Mouse (Mus musculus) G1E (cell line): ENCODE measurements around the gene Olfr412. TPM values are rescaled to one million over a fixed set of nuclear protein-coding genes. Genes with fewer than 3 reads are reported as not detected.

Experiments
- ATAC-seq: 2 replicates; pipeline ENCODE4 v1.8.0; 2016; ENCODE audit warnings: mild to moderate bottlenecking; ENCODE audit not compliant: insufficient number of reproducible peaks, poor library complexity, low FRiP score, severe bottlenecking; ENCODE audit errors: extremely low read depth
- DNase-seq: peaks from one replicate; pipeline ENCODE4 v3.0.0; 2012; ENCODE audit warnings: low spot score
- H3K27me3 ChIP-seq: 2 replicates; pipeline ENCODE4 v1.6.1; 2012; ENCODE audit warnings: mild to moderate bottlenecking, low read length, inconsistent platforms; ENCODE audit not compliant: insufficient read depth
- H3K36me3 ChIP-seq: replicated peaks from 2 replicates; pipeline ENCODE3; 2012; ENCODE audit warnings: mild to moderate bottlenecking, inconsistent platforms
- H3K4me1 ChIP-seq: 2 replicates; pipeline ENCODE4 v1.6.1; 2012; ENCODE audit warnings: low read depth, low read length, inconsistent platforms, mixed read lengths; ENCODE audit not compliant: insufficient read depth
- H3K4me3 ChIP-seq: 2 replicates; pipeline ENCODE4 v1.5.1; 2012; ENCODE audit warnings: low read depth, mild to moderate bottlenecking, inconsistent platforms, low read length, moderate library complexity, mixed read lengths
- H3K9me3 ChIP-seq: replicated peaks from 2 replicates; pipeline ENCODE4 v1.6.1; 2012; ENCODE audit warnings: inconsistent platforms
- CTCF ChIP-seq: IDR thresholded peaks from 2 replicates; pipeline ENCODE4 v1.5.1; 2012; ENCODE audit warnings: low read depth, low read length, inconsistent platforms, mixed read lengths
- GATA1 ChIP-seq: IDR thresholded peaks from 2 replicates; pipeline ENCODE4 v1.6.1; 2012; ENCODE audit warnings: borderline replicate concordance, low read length, inconsistent platforms, mixed read lengths
- GATA2 ChIP-seq: IDR thresholded peaks from 2 replicates; pipeline ENCODE4 v1.6.1; 2012; ENCODE audit warnings: low read depth, low read length, inconsistent platforms, borderline replicate concordance
- POLR2AphosphoS5 ChIP-seq: IDR thresholded peaks from 2 replicates; pipeline ENCODE4 v1.6.1; 2012; ENCODE audit warnings: low read depth, low read length, inconsistent platforms; ENCODE audit not compliant: insufficient replicate concordance
- TAL1 ChIP-seq: conservative IDR thresholded peaks from 2 replicates; pipeline ENCODE4 v1.6.1; 2012; ENCODE audit warnings: low read depth, low read length, inconsistent platforms, mixed read lengths
- polyA plus RNA-seq: library from polyadenylated mRNA; stranded (reverse); fragments of >175 nt; gene quantifications from 2 replicates; pipeline ENCODE4 v1.2.3, GENCODE M21; 2012
- total RNA-seq, 2 experiments: library from RNA; stranded (forward) in 1 of 2; stranded (reverse) in 1 of 2; fragments of 200-1000 nt in 1 of 2; fragments of >200 nt in 1 of 2; fragmentation: Nextera tagmentation in 1 of 2; gene quantifications; 2 replicates each; pipeline ENCODE4 v1.2.3; 2014 to 2017

Olfr412 gene
- total RNA-seq (2014; fragmentation: Nextera tagmentation) (not detected in 2 replicates), total RNA-seq (2017) (0.12 and 0.22 TPM in 2 replicates), polyA plus RNA-seq (not detected in 2 replicates)

DNA sequence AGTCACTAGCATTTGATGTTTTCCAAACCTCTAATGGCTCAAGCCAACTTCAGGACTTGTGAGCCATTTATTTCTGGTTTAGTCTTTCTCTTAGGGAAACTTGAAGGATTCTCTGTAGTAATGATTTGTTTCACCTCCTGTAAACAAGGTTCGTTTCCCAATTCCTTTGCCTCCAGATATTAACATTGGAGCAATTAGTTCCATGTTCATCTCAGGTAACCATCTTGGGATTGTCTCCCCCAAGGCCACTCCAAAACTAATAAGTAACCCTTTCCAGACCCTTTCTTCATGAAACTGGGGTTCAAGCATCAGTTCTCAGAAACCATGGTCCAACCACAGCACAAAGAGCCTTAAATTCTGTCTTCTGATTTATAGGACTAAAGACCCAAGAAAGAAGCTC is at the start of gene Olfr412:
TSS of gene Olfr412 (plus strand) at position 301 of the 400 bp plus-strand sequence.
- H3K27me3 ChIP-seq = peaks cover 5% of the 10 kb centered on the region
- TF ChIP-seq TAL1 (no peak), GATA1 (no peak), GATA2 (no peak), POLR2AphosphoS5 (no peak), CTCF (no peak)
- ATAC-seq = no peak

DNA sequence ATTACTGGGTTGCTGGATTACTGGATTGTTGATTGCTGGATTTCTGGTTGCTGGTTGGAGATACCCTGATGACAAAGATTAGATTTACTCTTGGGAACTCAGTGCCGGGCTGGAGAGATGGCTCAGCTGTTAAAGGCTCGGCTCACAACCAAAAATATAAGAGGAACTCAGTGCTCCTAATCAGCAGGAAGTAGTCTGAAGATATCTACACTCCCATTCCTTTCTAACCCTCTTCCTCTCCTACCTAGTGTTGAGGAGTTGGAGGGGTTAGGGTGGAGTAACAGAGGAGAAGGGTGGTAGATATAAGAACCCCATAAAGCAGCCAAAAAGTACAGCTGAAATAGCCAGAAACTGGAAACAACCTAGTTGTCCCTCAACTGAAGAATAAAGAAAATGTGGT is 35.8 kb upstream of the Olfr412 start:
- ATAC-seq = no peak
- H3K4me3 ChIP-seq = no peak overlapping the region
- DNase-seq = no peak
- H3K9me3 ChIP-seq = no peaks in the 10 kb centered on the region
- TF ChIP-seq POLR2AphosphoS5 (no peak), GATA1 (no peak), CTCF (no peak), TAL1 (no peak), GATA2 (no peak)
- no peaks in the 10 kb centered on the region for H3K36me3 ChIP-seq
- no peaks in the 10 kb centered on the region; the same call in 1 of the 2 replicates for H3K27me3 ChIP-seq
- no peaks in the 10 kb centered on the region for H3K4me1 ChIP-seq

More for the DNA sequence above, at the start of gene Olfr412:
- Histone ChIP-seq H3K36me3 (no peaks in the 10 kb centered on the region), H3K4me1 (no peaks in the 10 kb centered on the region), H3K4me3 (no peak within 1 kb of the TSS), H3K9me3 (no peaks in the 10 kb centered on the region)
- no peak for DNase-seq

DNA sequence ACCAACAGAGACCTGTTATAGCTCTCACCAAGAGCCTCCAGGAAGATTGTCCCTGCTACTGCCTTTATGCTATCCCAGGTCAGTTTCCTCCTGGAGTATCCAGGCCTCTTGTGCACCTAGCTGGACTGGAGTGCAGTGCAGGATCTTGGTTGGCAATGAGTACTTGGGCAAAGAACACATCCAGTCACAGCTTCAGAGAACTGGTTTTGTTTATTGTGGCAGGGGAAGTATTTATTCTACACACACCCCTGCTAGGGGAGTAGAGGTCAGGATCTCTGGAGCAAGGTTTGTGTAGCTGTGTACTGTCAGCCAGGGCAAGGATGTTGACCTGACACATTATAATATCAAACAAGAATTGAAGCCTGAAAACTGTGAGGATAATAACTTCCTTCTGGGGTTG is 33.1 kb upstream of the Olfr412 start:
- Histone ChIP-seq H3K27me3 (no peaks in the 10 kb centered on the region; the same call in 1 of the 2 replicates), H3K36me3 (no peaks in the 10 kb centered on the region), H3K4me3 (no peak overlapping the region), H3K9me3 (no peaks in the 10 kb centered on the region), H3K4me1 (no peaks in the 10 kb centered on the region)
- TF ChIP-seq CTCF (no peak), GATA1 (no peak), TAL1 (no peak), POLR2AphosphoS5 (no peak), GATA2 (no peak)
- ATAC-seq (no peak), DNase-seq (no peak)

DNA sequence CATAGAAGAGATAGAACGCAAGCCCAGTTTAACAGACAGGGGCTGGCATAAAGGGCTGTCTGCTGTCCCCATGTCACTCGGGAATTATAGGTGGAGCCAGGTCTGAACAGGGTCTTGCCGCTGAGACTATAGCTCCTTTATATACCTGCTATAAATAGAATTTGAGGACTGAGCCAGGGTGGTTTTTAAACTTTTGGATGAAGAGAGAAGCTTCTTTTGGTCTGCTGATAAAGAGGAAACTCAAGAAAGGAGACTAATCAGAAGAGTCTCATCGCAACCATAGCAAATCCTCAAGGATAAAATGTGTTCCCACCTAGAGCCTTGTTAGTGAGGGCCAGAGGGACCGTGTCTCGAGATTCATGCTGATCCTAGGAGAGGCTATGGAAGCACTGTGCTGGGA is 23.9 kb upstream of the Olfr412 start, which contains the start of gene Olfr410:
TSS of gene Olfr410 (minus strand) at position 101 of the 400 bp plus-strand sequence.
- DNase-seq = no peak
- ATAC-seq = no peak
- no peak for TF ChIP-seq GATA1
- no peak for TF ChIP-seq CTCF
- TF ChIP-seq POLR2AphosphoS5 = no peak
- no peak for TF ChIP-seq GATA2
- H3K36me3 ChIP-seq = no peaks in the 10 kb centered on the region
- H3K4me1 ChIP-seq = no peaks in the 10 kb centered on the region
- H3K4me3 ChIP-seq = no peak within 1 kb of the TSS
- H3K9me3 ChIP-seq = no peaks in the 10 kb centered on the region
- no peaks in the 10 kb centered on the region for H3K27me3 ChIP-seq

GRCm38 (mm10) chr11:74352550-74352949 is 9.3 kb upstream of the Olfr412 start, which contains the start of gene Olfr411:
Olfr411 (minus strand) TSS chr11:74352650.
- DNase-seq (no peak), ATAC-seq (no peak)
- Histone ChIP-seq H3K36me3 (no peaks in the 10 kb centered on the region), H3K4me1 (no peaks in the 10 kb centered on the region), H3K9me3 (no peaks in the 10 kb centered on the region), H3K4me3 (no peak within 1 kb of the TSS), H3K27me3 (peaks cover 6% of the 10 kb centered on the region)
- TF ChIP-seq TAL1 = no peak
- no peak for TF ChIP-seq GATA1
- no peak for TF ChIP-seq POLR2AphosphoS5
- TF ChIP-seq CTCF = no peak
- no peak for TF ChIP-seq GATA2

GRCm38 (mm10) chr11:74371393-74372100 is 9.7 kb downstream of the Olfr412 start:
- Histone ChIP-seq H3K36me3 (no peaks in the 10 kb centered on the region), H3K9me3 (no peaks in the 10 kb centered on the region), H3K4me1 (peaks cover 2% of the 10 kb centered on the region; the same call in 1 of the 2 replicates), H3K27me3 (peaks cover 20% of the 10 kb centered on the region), H3K4me3 (no peak overlapping the region)
- ATAC-seq (no peak), DNase-seq (peak; percentile 79)
- peak; percentile 98 for TF ChIP-seq CTCF
- TF ChIP-seq GATA1 = no peak
